Mouse (Mus musculus) forebrain, embryonic 12.5 days (tissue): ENCODE data around the gene Ccdc30. TPM values are rescaled to one million over a fixed set of nuclear protein-coding genes. Genes with fewer than 3 reads are reported as not detected.

Experiments
- ATAC-seq: fragments of 200-750 bp; cut with Nextera tagmentation; 2 replicates; pipeline ENCODE4 v1.8.0; 2017; ENCODE audit warnings: moderate TSS enrichment; ENCODE audit not compliant: low FRiP score
- H3K27ac ChIP-seq: fragments of 300-500 bp; sonication (generic); 2 replicates; pipeline ENCODE4 v1.5.1; 2016; ENCODE audit warnings: mild to moderate bottlenecking
- H3K27me3 ChIP-seq: fragments of 300-500 bp; sonication (generic); 2 replicates; pipeline ENCODE4 v1.6.1; 2016; ENCODE audit warnings: mild to moderate bottlenecking
- H3K36me3 ChIP-seq: fragments of 300-500 bp; sonication (generic); replicated peaks from 2 replicates; pipeline ENCODE4 v1.6.1; 2016; ENCODE audit warnings: mild to moderate bottlenecking
- H3K4me1 ChIP-seq: fragments of 300-500 bp; sonication (generic); 2 replicates; pipeline ENCODE4 v1.6.1; 2016
- H3K4me2 ChIP-seq: fragments of 300-500 bp; sonication (generic); 2 replicates; pipeline ENCODE4 v1.6.1; 2016; ENCODE audit warnings: mild to moderate bottlenecking, moderate library complexity
- H3K4me3 ChIP-seq: fragments of 300-500 bp; sonication (generic); replicated peaks from 2 replicates; pipeline ENCODE4 v1.5.1; 2016; ENCODE audit warnings: mild to moderate bottlenecking
- H3K9ac ChIP-seq: fragments of 300-500 bp; sonication (generic); 2 replicates; pipeline ENCODE4 v1.6.1; 2016; ENCODE audit warnings: mild to moderate bottlenecking
- H3K9me3 ChIP-seq: fragments of 300-500 bp; sonication (generic); 2 replicates; pipeline ENCODE4 v1.6.1; 2016
- WGBS: fragments of 180-500 bp; shearing (Covaris S2); methylation state at CpG from one replicate; pipeline ENCODE4 v1.1.7; 2016; 5-methylcytosine and 5-hydroxymethylcytosine counted together
- polyA plus RNA-seq: library from polyadenylated mRNA; unstranded; fragments of >200 nt; fragmentation: Nextera tagmentation; extraction: Ambion mirVana; gene quantifications from 2 replicates; pipeline ENCODE4 v1.2.1, GENCODE M21; 2016

The Ccdc30 gene
- polyA plus RNA-seq, 1 experiment from 2014 or later: 13.4 TPM

DNA sequence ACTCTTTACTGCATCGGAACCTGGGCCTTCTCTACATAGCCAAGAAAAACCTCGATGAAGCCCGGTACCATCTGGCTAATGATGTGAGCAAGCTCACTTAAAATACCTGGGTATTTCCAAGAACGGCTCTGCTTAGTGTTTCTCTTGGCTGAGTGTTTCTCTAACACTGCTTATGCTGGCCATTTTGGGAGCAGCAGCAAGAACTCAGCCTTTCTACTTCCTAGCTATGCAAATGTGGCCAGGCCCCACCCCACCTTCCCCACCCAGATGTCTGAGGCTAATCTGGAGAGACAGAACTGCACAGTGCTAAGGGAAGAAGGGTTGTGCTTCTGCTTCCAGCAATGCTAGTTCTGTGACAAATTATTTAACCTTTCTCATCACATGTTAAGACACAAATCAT is 26.5 kb upstream of the Ccdc30 start:
- Histone ChIP-seq H3K9me3 (no peaks in the 10 kb centered on the region), H3K4me1 (no peaks in the 10 kb centered on the region), H3K9ac (no peak overlapping the region), H3K27ac (no peak overlapping the region), H3K27me3 (no peaks in the 10 kb centered on the region), H3K4me2 (no peak overlapping the region), H3K36me3 (no peaks in the 10 kb centered on the region), H3K4me3 (no peak overlapping the region)
- 87% methylated on average over 4 of the region's 4 CpGs for whole genome bisulfite sequencing
- ATAC-seq: no peak

DNA sequence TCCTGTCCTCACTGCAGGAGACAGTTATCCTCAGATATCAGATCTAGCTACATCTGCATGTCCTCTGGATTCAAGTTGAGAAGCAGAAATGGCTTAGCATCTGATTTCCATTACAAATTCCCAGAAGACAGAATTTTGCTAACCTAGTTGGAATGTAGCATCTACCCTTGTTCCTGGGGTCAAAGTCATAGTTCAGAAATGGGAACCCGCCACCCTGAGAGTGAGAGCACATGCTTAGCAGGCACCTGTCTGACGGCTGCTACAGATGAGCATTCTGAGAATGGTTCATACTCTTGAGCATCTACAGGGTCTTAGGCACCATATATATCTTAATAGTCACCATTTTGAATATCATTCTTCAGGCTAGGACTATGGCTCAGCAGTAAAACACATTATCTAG is 22.6 kb upstream of the Ccdc30 start:
- no peaks in the 10 kb centered on the region for H3K9me3 ChIP-seq
- 97% methylated on average over 2 of the region's 2 CpGs for WGBS
- H3K9ac ChIP-seq: no peak overlapping the region
- H3K4me3 ChIP-seq: no peak overlapping the region
- H3K27me3 ChIP-seq: 0 out of 2 replicates have a peak, but pooled peaks cover 7% of the 10 kb centered on the region
- ATAC-seq: no peak
- no peaks in the 10 kb centered on the region for H3K4me1 ChIP-seq
- no peak overlapping the region for H3K4me2 ChIP-seq
- H3K36me3 ChIP-seq: no peaks in the 10 kb centered on the region
- no peak overlapping the region for H3K27ac ChIP-seq

DNA sequence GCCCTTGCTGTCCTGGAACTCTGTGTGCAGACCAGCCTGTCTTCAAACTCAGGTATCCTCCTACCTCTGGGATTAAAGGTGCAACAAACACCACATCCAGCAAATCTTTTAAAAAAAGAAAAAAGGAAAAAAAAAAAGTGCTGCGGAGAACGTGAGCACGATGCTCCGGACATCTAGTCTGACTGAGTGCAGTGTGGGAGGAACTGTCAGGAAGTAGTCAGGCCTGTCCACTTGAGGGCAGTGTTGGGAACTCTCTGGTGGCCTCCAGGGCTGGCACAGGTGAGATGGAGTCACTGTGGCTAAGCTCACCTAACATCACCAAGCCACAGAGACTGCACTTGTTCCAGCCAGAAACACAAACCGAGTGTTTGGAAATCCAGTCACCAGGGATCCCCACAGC is 15.4 kb upstream of the Ccdc30 start:
- H3K9me3 ChIP-seq: no peaks in the 10 kb centered on the region
- H3K4me2 ChIP-seq: no peak overlapping the region
- 26% methylated on average over 5 of the region's 5 CpGs for WGBS
- no peak overlapping the region for H3K27ac ChIP-seq
- H3K9ac ChIP-seq: no peak overlapping the region
- ATAC-seq: no peak
- H3K4me1 ChIP-seq: no peaks in the 10 kb centered on the region
- H3K27me3 ChIP-seq: 0 out of 2 replicates have a peak, but pooled peaks cover 7% of the 10 kb centered on the region
- H3K36me3 ChIP-seq: no peaks in the 10 kb centered on the region
- H3K4me3 ChIP-seq: no peak overlapping the region

DNA sequence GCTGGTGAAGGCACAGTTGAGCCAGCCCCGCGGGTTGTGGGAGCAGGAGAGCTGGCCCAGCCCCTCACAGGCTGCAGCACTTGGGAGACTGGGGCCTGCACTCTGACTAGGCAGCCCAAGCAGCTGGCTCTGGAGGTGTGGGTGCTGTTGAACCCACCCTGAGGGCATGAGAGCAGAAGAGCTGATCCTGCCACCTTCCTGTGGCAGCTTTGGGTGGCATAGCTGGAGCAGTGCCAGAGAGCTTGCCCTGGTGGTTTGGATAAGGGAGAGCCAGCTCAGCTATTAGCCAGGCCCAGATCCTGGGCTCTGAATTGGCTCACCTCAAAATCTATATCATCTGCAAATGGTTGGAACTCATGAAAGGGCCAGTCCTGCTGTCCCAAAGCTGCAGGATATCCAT is 12.4 kb upstream of the Ccdc30 start:
- H3K9ac ChIP-seq: no peak overlapping the region
- peaks cover 9% of the 10 kb centered on the region for H3K4me1 ChIP-seq
- H3K27ac ChIP-seq: no peak overlapping the region
- no peaks in the 10 kb centered on the region for H3K36me3 ChIP-seq
- 62% methylated on average over 2 of the region's 2 CpGs for WGBS
- no peak for ATAC-seq
- H3K4me3 ChIP-seq: no peak overlapping the region
- H3K27me3 ChIP-seq: 0 out of 2 replicates have a peak, but pooled peaks cover 4% of the 10 kb centered on the region
- H3K9me3 ChIP-seq: no peaks in the 10 kb centered on the region
- H3K4me2 ChIP-seq: no peak overlapping the region

DNA sequence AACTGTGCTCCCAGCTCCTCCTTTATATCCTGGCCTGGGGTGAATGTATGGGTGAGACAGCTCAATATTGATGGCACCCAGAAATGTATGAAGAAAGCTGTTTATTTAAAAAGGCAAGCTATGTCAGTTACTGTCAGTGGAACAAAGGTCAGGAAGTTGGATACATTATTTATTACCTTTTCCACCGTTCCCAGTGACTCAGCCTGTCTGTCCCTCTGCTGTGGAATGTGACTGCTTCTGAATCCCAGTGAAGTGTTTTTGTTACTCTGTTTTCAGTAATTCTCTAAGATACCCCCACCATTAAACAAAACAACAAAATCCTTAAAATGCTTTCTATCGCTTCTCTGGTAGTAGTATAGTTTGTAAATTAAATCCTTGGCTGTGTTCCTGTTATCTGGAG is 10.3 kb upstream of the Ccdc30 start:
- ATAC-seq: no peak
- H3K4me2 ChIP-seq: no peak overlapping the region
- WGBS: 66% methylated on average over 2 of the region's 2 CpGs
- H3K4me1 ChIP-seq: peaks cover 19% of the 10 kb centered on the region
- H3K36me3 ChIP-seq: no peaks in the 10 kb centered on the region
- no peak overlapping the region for H3K27ac ChIP-seq
- no peak overlapping the region for H3K9ac ChIP-seq
- no peaks in the 10 kb centered on the region for H3K9me3 ChIP-seq
- no peak overlapping the region for H3K4me3 ChIP-seq
- 0 out of 2 replicates have a peak, but pooled peaks cover 4% of the 10 kb centered on the region for H3K27me3 ChIP-seq

DNA sequence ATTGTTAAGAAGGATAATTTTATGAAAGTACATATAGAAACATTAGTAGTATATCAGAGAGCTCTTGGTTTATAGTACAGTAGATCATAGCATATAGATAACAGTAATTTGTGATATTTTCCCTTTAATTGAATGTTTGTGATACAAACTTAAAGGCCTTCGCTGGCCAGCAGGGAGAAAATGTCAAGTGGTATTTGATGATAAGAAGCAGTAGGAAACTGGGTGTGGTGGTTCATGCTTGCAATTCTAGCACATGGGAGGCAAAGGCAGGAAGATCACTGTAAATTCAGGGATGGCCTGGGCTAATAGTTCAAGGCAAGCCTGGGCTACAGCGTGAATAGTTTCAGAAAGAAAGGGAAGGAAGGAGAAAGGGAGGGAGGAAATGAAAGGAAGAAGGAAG is 9.8 kb upstream of the Ccdc30 start:
- 95% methylated on average over 2 of the region's 2 CpGs for WGBS
- no peak for ATAC-seq

DNA sequence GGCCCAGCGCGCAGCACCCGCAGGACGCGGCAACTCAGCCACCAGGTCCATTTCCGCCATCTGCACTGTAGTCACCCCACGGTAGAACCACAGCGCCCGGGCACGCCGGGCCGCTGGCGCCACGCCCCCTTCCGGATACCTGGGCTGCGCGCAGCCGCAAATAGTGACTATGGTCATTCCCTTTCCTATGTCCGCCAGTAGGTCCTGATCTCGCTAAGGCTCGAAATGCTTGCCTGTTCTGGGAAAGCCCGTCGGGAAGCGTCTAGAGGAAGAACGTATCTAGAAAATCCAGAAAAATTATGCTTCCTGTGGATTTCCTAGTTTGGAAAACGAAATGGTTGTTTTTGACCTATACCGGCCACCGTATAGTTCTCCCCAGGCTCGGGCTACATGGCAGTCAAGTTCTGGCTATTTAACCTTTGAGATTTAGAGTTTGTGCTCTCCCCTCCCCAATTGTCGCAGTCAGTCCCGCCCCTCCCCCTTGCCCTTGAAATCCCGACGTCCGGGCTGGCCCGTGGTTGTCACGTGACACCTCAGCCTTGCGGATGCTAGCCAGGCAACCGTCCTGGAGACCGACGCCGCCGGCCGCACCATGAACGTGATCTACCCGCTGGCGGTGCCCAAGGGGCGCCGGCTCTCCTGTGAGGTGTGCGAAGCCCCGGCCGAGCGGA is 7.1 kb upstream of the Ccdc30 start, which contains the start of the genes Ppcs and Zmynd12:
Gene Ppcs (minus strand): TSS at position 127 of the 671 bp plus-strand sequence.
Gene Zmynd12 (plus strand): TSS at position 521 of the 671 bp plus-strand sequence.
- H3K4me3 ChIP-seq: peak within 1 kb of the TSS; percentile 60
- peak; percentile 94 for ATAC-seq
- H3K27me3 ChIP-seq: 0 out of 2 replicates have a peak, but pooled peaks cover 4% of the 10 kb centered on the region
- peak within 1 kb of the TSS; percentile 84 for H3K27ac ChIP-seq
- H3K9me3 ChIP-seq: no peaks in the 10 kb centered on the region
- H3K36me3 ChIP-seq: no peaks in the 10 kb centered on the region
- peak within 1 kb of the TSS; percentile 80 for H3K4me2 ChIP-seq
- WGBS: under 1% methylated on average over 52 of the region's 52 CpGs
- peaks cover 19% of the 10 kb centered on the region for H3K4me1 ChIP-seq
- peak within 1 kb of the TSS; percentile 77 for H3K9ac ChIP-seq

More for the DNA sequence above, 9.8 kb upstream of the Ccdc30 start:
- Histone ChIP-seq H3K36me3 (no peaks in the 10 kb centered on the region), H3K4me3 (no peak overlapping the region), H3K27ac (no peak overlapping the region), H3K4me1 (peaks cover 19% of the 10 kb centered on the region), H3K4me2 (no peak overlapping the region), H3K27me3 (0 out of 2 replicates have a peak, but pooled peaks cover 4% of the 10 kb centered on the region), H3K9me3 (no peaks in the 10 kb centered on the region), H3K9ac (no peak overlapping the region)

DNA sequence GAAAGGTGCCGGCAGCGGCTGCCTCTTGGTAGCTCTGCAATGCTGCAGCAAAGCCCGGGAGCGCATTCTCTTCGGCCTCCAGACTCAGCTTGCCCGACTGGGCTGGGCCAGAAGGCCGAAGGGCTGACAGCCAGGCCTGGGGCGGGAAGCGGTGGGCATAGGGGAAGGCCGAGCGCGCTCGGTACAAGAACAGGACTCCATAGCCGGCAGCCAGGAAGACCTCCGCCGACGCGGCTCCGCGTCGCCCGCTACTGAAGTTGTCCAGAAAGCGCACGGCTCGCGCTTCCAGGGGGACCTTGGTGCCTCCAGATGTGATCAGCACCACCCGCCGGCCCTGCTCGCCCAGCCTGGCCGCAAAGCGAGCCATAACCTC is 6.6 kb upstream of the Ccdc30 start:
- Histone ChIP-seq H3K27ac (peak overlapping the region; percentile 84), H3K4me1 (peaks cover 19% of the 10 kb centered on the region), H3K36me3 (no peaks in the 10 kb centered on the region), H3K4me3 (peak overlapping the region; percentile 60), H3K27me3 (0 out of 2 replicates have a peak, but pooled peaks cover 4% of the 10 kb centered on the region), H3K9me3 (no peaks in the 10 kb centered on the region), H3K4me2 (peak overlapping the region; percentile 80), H3K9ac (peak overlapping the region; percentile 77)
- ATAC-seq: no peak; the same call in 1 of the 2 replicates
- WGBS: under 1% methylated on average over 31 of the region's 31 CpGs

DNA sequence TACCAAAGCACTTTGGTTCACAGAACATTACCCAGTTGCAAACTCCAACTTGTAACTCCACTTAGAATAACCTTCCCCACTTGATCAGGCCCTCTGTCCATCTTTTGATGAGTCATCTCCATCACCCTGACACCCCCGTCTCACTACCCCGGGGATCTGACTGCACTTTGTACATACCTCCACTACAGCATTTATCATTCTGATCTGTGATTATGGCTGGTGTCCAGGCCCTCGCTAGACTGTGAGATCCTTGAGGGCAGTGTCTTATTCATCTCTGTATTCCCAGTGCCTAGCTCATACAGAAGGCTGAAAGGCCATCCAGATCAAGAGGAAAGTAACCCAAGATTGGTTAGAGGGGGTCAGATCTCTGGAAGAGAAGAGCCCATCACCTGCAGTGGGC is 5.9 kb upstream of the Ccdc30 start:
- Histone ChIP-seq H3K27ac (no peak overlapping the region), H3K9me3 (no peaks in the 10 kb centered on the region), H3K27me3 (0 out of 2 replicates have a peak, but pooled peaks cover 4% of the 10 kb centered on the region), H3K9ac (peak overlapping the region; percentile 77), H3K36me3 (no peaks in the 10 kb centered on the region), H3K4me1 (peaks cover 19% of the 10 kb centered on the region), H3K4me2 (peak overlapping the region; percentile 80), H3K4me3 (peak overlapping the region; percentile 60)
- ATAC-seq: no peak
- 79% methylated on average over 3 of the region's 3 CpGs for WGBS

DNA sequence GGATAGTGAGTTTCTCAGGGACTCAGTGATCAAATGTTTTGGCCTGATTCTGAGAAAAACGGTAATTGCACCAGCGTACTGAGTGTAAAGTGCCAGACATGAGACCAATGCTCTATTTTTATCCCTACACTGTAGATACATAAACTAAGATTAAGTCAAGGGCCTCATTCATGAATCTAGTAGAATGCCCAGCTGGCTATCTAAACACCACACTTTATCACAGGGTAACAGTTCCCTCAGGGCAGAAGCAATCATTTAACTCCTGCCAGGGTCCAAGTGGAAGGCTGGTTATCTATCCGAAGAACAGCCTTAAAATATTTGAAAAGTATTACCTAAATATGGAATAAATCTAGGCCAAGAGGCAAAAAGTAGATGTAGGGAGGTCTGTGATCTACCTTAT is 2.6 kb upstream of the Ccdc30 start:
- Histone ChIP-seq H3K4me3 (no peak overlapping the region), H3K9ac (no peak overlapping the region), H3K36me3 (no peaks in the 10 kb centered on the region), H3K9me3 (no peaks in the 10 kb centered on the region), H3K4me2 (no peak overlapping the region), H3K27ac (no peak overlapping the region), H3K4me1 (peaks cover 22% of the 10 kb centered on the region), H3K27me3 (no peaks in the 10 kb centered on the region)
- 84% methylated on average over 3 of the region's 3 CpGs for WGBS
- no peak for ATAC-seq

DNA sequence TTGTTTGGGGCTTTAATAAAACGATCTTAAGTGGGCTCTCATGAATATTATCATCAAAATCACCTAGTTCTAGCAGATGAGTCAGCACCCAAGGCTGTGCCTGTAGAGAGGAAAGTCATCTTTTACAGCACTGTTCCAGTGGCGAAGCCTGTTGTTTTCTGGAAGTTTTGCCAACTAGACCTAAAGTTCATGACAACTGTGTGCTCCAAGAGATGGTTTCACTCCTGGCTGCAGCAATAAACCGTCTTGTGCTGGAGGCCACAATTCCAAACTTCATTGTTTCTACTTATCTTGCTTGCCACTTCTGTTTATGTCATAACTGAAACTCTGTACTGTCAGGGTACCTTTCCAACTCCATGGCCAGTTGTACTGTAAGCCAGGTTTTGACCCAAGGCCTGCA is 1.9 kb upstream of the Ccdc30 start:
- no peaks in the 10 kb centered on the region for H3K36me3 ChIP-seq
- peaks cover 23% of the 10 kb centered on the region for H3K4me1 ChIP-seq
- H3K27me3 ChIP-seq: no peaks in the 10 kb centered on the region
- H3K27ac ChIP-seq: no peak overlapping the region
- H3K9me3 ChIP-seq: no peaks in the 10 kb centered on the region
- no peak for ATAC-seq
- 80% methylated on average over 3 of the region's 3 CpGs for WGBS
- no peak overlapping the region for H3K9ac ChIP-seq
- H3K4me3 ChIP-seq: no peak overlapping the region
- no peak overlapping the region for H3K4me2 ChIP-seq

DNA sequence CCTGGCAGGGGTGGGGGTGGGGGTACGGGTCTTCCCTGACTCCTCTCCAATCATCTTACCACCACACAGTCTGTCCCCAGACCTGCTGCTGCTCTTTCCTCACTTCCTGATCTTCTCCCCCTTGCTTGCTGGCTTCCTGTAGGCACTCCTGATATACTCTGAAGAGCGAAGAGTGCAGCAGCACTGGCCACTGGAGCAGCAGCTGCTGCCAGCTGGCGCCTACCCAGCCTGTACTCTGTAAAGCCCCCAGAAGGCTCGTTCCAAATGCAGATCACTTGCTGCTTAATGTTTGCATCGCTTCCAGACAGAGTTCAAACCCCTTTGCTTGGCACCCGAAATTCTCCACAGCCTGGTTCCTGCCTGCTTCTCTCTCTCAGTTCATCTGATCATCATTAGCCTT is 2.5 kb downstream of the Ccdc30 start:
- 82% methylated on average over 6 of the region's 6 CpGs for WGBS
- no peak for ATAC-seq
- H3K9ac ChIP-seq: no peak overlapping the region

More for the DNA sequence above, 2.5 kb downstream of the Ccdc30 start:
- peaks cover 13% of the 10 kb centered on the region for H3K4me1 ChIP-seq
- H3K4me2 ChIP-seq: no peak overlapping the region
- no peaks in the 10 kb centered on the region for H3K27me3 ChIP-seq
- H3K27ac ChIP-seq: no peak overlapping the region
- H3K9me3 ChIP-seq: no peaks in the 10 kb centered on the region
- no peak overlapping the region for H3K4me3 ChIP-seq
- no peaks in the 10 kb centered on the region for H3K36me3 ChIP-seq
